Mouse (Mus musculus): ENCODE data around the gene Ttbk2.

DNA sequence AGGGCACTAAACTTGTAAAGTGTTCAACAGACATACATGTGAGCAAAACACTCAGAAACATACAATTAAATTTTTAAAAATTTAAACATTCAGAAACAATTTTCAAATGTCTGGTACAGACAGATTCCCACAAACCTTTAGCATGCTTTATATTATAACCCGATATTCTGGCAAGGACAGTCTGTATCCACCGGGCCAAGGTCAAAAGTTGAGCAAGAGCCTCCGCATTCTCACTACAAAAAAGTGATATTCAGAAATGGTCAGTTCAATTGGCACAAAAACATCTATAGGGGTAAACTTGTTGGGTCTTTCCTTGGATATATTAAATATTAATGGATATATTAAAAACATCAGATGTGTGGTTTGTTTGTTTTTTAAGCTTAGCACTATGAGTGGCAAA is 46.0 kb upstream of the Ttbk2 start:
- no peak for TF ChIP-seq EP300 (optimal IDR thresholded peaks at IDR 0.05)
- TF ChIP-seq CTCF (IDR thresholded peaks at IDR 0.05; ENCODE audit: low read depth): no peak
